Comparison of ENCODE assay signal across 8 mouse cellular contexts in the genomic region with DNA sequence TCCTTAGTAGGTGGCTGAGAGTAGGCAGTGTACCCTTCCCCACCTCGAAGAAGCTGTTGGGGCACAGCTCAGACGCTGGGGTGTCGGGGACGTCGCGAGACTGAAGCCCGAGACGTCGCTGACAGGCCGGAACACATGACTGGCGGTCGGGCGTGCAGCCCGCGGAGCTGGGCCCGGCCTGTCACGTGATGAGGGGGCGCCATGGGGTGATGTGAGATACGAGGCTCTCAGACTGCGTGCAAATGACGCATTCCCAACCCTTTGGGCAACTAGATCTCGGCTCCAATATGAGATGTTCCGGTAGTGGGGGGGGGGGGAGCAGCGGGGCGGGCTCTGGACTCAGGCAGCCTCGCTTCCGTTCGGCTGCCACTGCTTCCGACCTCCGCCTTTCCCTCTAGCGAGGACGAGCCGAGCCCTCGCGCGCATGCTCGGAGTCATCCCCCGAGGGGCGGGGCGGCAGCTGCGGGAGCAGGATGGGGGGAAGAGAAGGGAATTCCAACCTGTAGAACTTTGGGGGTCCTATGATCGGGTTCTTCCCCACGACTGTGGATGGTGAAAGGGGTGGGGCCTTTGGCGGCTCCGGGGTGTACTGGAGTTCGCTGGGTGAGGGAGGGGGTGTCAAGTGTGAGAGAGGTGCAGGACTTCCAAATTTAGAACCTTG. TPM values are rescaled to one million over a fixed set of nuclear protein-coding genes. Genes with fewer than 3 reads are reported as not detected.
A peak's percentile ranks its signal among the peaks of the same experiment; 100 is the strongest.
DNase-seq lines count a peak whose midpoint lies in the region; ATAC-seq and TF ChIP-seq lines count a peak whose summit lies in the region.

No protein-coding gene starts in this region.

- peak; percentile 94 for DNase-seq in 3134 (ENCODE audit: extremely low read depth, insufficient read length, low spot score)
- DNase-seq in adrenal gland, postnatal 36 days = peak; percentile 96 to 97
- DNase-seq in heart, adult 2 months = peak; percentile 95 to 96
- peak; percentile 89 to 93 for DNase-seq in kidney, adult 8-10 months
- DNase-seq in spleen, postnatal 10 days (ENCODE audit: low spot score in 2 of 2) = peak; percentile 80 to 91

- intact Hi-C loops in heart, adult 2 months (cut with DNase I) = loop anchor here (1.0 kb wide), 1 partner anchor 41 kb away; a partner anchor contains a TSS

- peak overlapping the region; percentile 81 for H3K9ac ChIP-seq in embryonic facial prominence, embryonic 13.5 days
- peak overlapping the region; percentile 76 for H3K9ac ChIP-seq in heart, adult 2 months (ENCODE audit: low read depth, low read length)
- peak overlapping the region; percentile 79 for H3K9ac ChIP-seq in limb, embryonic 13.5 days
- peak overlapping the region; percentile 74 for H3K9ac ChIP-seq in midbrain, embryonic 16.5 days (ENCODE audit: low read depth, low read length)

- WGBS in embryonic facial prominence, embryonic 13.5 days = under 1% methylated on average over 46 of the region's 46 CpGs
- 1% methylated on average over 46 of the region's 46 CpGs for WGBS in heart, adult 2 months
- WGBS in limb, embryonic 13.5 days = under 1% methylated on average over 46 of the region's 46 CpGs
- WGBS in midbrain, embryonic 16.5 days = under 1% methylated on average over 28 of the region's 46 CpGs

- H3K79me2 ChIP-seq in heart, adult 2 months (replicated peaks; ENCODE audit: control insufficient read depth, insufficient read depth, low read length) = no peaks in the 10 kb centered on the region

- H3K9me3 ChIP-seq in embryonic facial prominence, embryonic 13.5 days = no peaks in the 10 kb centered on the region
- no peaks in the 10 kb centered on the region for H3K9me3 ChIP-seq in limb, embryonic 13.5 days
- no peaks in the 10 kb centered on the region for H3K9me3 ChIP-seq in midbrain, embryonic 16.5 days (replicated peaks; ENCODE audit: control insufficient read depth, low read length, poor library complexity, severe bottlenecking)

- peak; percentile 92 for ATAC-seq in embryonic facial prominence, embryonic 13.5 days (ENCODE audit: insufficient number of reproducible peaks, insufficient read depth, low FRiP score, low TSS enrichment, low read depth)
- peak; percentile 91 for ATAC-seq in limb, embryonic 13.5 days (ENCODE audit: low FRiP score, low read depth)
- ATAC-seq in midbrain, embryonic 16.5 days = peak; percentile 95

- peak overlapping the region; percentile 93 for H3K27ac ChIP-seq in embryonic facial prominence, embryonic 13.5 days
- peak overlapping the region; percentile 87 for H3K27ac ChIP-seq in heart, adult 2 months
- H3K27ac ChIP-seq in limb, embryonic 13.5 days = peak overlapping the region; percentile 89
- H3K27ac ChIP-seq in midbrain, embryonic 16.5 days (ENCODE audit: low read length) = peak overlapping the region; percentile 88

- peaks cover 12% of the 10 kb centered on the region for H3K4me1 ChIP-seq in embryonic facial prominence, embryonic 13.5 days
- H3K4me1 ChIP-seq in heart, adult 2 months (ENCODE audit: control insufficient read depth, insufficient read depth, low read length) = peaks cover 2% of the 10 kb centered on the region; the same call in 1 of the 2 replicates
- peaks cover 14% of the 10 kb centered on the region for H3K4me1 ChIP-seq in limb, embryonic 13.5 days
- peaks cover 14% of the 10 kb centered on the region; the same call in 1 of the 2 replicates for H3K4me1 ChIP-seq in midbrain, embryonic 16.5 days (ENCODE audit: control insufficient read depth, insufficient read depth, low read length)

- no peaks in the 10 kb centered on the region for H3K27me3 ChIP-seq in embryonic facial prominence, embryonic 13.5 days
- H3K27me3 ChIP-seq in heart, adult 2 months (ENCODE audit: control insufficient read depth, insufficient read depth, low read length) = no peaks in the 10 kb centered on the region
- no peaks in the 10 kb centered on the region for H3K27me3 ChIP-seq in limb, embryonic 13.5 days
- no peaks in the 10 kb centered on the region for H3K27me3 ChIP-seq in midbrain, embryonic 16.5 days (ENCODE audit: control insufficient read depth, insufficient read depth, low read depth, low read length)

- TF ChIP-seq EP300 in heart, adult 2 months (IDR thresholded peaks at IDR 0.05; ENCODE audit: insufficient read depth, low read depth, low read length) = peak; percentile 40

- peak overlapping the region; percentile 83 for H3K4me3 ChIP-seq in embryonic facial prominence, embryonic 13.5 days
- H3K4me3 ChIP-seq in heart, adult 2 months = peak overlapping the region; percentile 74
- H3K4me3 ChIP-seq in limb, embryonic 13.5 days = peak overlapping the region; percentile 84
- H3K4me3 ChIP-seq in midbrain, embryonic 16.5 days (ENCODE audit: low read depth, low read length) = peak overlapping the region; percentile 55

- peaks cover 21% of the 10 kb centered on the region for H3K36me3 ChIP-seq in embryonic facial prominence, embryonic 13.5 days
- peaks cover 3% of the 10 kb centered on the region for H3K36me3 ChIP-seq in heart, adult 2 months (ENCODE audit: control insufficient read depth, insufficient read depth, low read length)
- peaks cover 29% of the 10 kb centered on the region for H3K36me3 ChIP-seq in limb, embryonic 13.5 days
- no peaks in the 10 kb centered on the region for H3K36me3 ChIP-seq in midbrain, embryonic 16.5 days (ENCODE audit: control insufficient read depth, insufficient read depth, low read length)

- TF ChIP-seq CTCF in heart, adult 2 months (IDR thresholded peaks at IDR 0.05) = no peak

- H3K4me2 ChIP-seq in embryonic facial prominence, embryonic 13.5 days = peak overlapping the region; percentile 94
- H3K4me2 ChIP-seq in limb, embryonic 13.5 days (replicated peaks) = peak overlapping the region; percentile 79
- peak overlapping the region; percentile 98 for H3K4me2 ChIP-seq in midbrain, embryonic 16.5 days (ENCODE audit: low read length)

- TF ChIP-seq POLR2A in heart, adult 2 months (IDR thresholded peaks at IDR 0.05; ENCODE audit: insufficient read depth, low read depth, low read length) = peak; percentile 85

RNA-seq across cellular contexts. Expression of a gene that starts 17.1 kb away (rescaled TPM):
- total RNA-seq in adrenal gland, postnatal 36 days (2021) = 1 to 10 TPM; 4.4 to 4.5 TPM
- 7.4 and 8.7 TPM in 2 replicates for polyA plus RNA-seq in embryonic facial prominence, embryonic 13.5 days (2015; fragmentation: Nextera tagmentation; extraction: Ambion mirVana)
- 1 to 10 TPM in 1 of 2 experiments, under 1 TPM in 1; 0.77 to 1.1 TPM for total RNA-seq in heart, adult 2 months (2021)
- 3.8 and 4.0 TPM in 2 replicates for polyA plus RNA-seq in heart, adult 2 months (2012; rRNA removed)
- 7.7 and 8.1 TPM in 2 replicates for polyA plus RNA-seq in limb, embryonic 13.5 days (2015; fragmentation: Nextera tagmentation; extraction: Ambion mirVana)
- 66.5 and 82.2 TPM in 2 replicates for polyA plus RNA-seq in midbrain, embryonic 16.5 days (2015; fragmentation: Nextera tagmentation; extraction: Ambion mirVana)

RNA-seq across cellular contexts. Expression of a gene that starts 17.4 kb away (rescaled TPM):
- total RNA-seq in adrenal gland, postnatal 36 days (2021) = 100 to 1,000 TPM in 1 of 2 experiments, 10 to 100 TPM in 1; 92.5 to 108 TPM
- 61.0 and 73.1 TPM in 2 replicates for polyA plus RNA-seq in embryonic facial prominence, embryonic 13.5 days (2015; fragmentation: Nextera tagmentation; extraction: Ambion mirVana)
- total RNA-seq in heart, adult 2 months (2021) = 10 to 100 TPM; 68.4 to 71.9 TPM
- 79.3 and 83.0 TPM in 2 replicates for polyA plus RNA-seq in heart, adult 2 months (2012; rRNA removed)
- 53.2 and 55.6 TPM in 2 replicates for polyA plus RNA-seq in limb, embryonic 13.5 days (2015; fragmentation: Nextera tagmentation; extraction: Ambion mirVana)
- 18.3 and 19.7 TPM in 2 replicates for polyA plus RNA-seq in midbrain, embryonic 16.5 days (2015; fragmentation: Nextera tagmentation; extraction: Ambion mirVana)

RNA-seq across cellular contexts. Expression of a gene that starts 34.6 kb away (rescaled TPM):
- 10 to 100 TPM; 30.0 to 31.2 TPM for total RNA-seq in adrenal gland, postnatal 36 days (2021)
- 11.4 and 12.3 TPM in 2 replicates for polyA plus RNA-seq in embryonic facial prominence, embryonic 13.5 days (2015; fragmentation: Nextera tagmentation; extraction: Ambion mirVana)
- 10 to 100 TPM; 17.7 to 18.9 TPM for total RNA-seq in heart, adult 2 months (2021)
- polyA plus RNA-seq in heart, adult 2 months (2012; rRNA removed) = 8.0 and 11.8 TPM in 2 replicates
- polyA plus RNA-seq in limb, embryonic 13.5 days (2015; fragmentation: Nextera tagmentation; extraction: Ambion mirVana) = 10.5 and 11.6 TPM in 2 replicates
- polyA plus RNA-seq in midbrain, embryonic 16.5 days (2015; fragmentation: Nextera tagmentation; extraction: Ambion mirVana) = 8.3 and 10.6 TPM in 2 replicates

RNA-seq across cellular contexts. Expression of a gene that starts 35.2 kb away (rescaled TPM):
- total RNA-seq in adrenal gland, postnatal 36 days (2021) = 1 to 10 TPM; 6.3 to 7.7 TPM
- polyA plus RNA-seq in embryonic facial prominence, embryonic 13.5 days (2015; fragmentation: Nextera tagmentation; extraction: Ambion mirVana) = 24.9 and 28.2 TPM in 2 replicates
- total RNA-seq in heart, adult 2 months (2021) = 1 to 10 TPM; 3.4 to 4.1 TPM
- polyA plus RNA-seq in heart, adult 2 months (2012; rRNA removed) = 2.2 and 2.7 TPM in 2 replicates
- polyA plus RNA-seq in limb, embryonic 13.5 days (2015; fragmentation: Nextera tagmentation; extraction: Ambion mirVana) = 23.0 and 24.4 TPM in 2 replicates
- 37.8 and 38.8 TPM in 2 replicates for polyA plus RNA-seq in midbrain, embryonic 16.5 days (2015; fragmentation: Nextera tagmentation; extraction: Ambion mirVana)

RNA-seq across cellular contexts. Expression of a gene that starts 41.1 kb away (rescaled TPM):
- total RNA-seq in adrenal gland, postnatal 36 days (2021) = 10 to 100 TPM; 30.0 to 53.3 TPM
- 15.0 and 15.2 TPM in 2 replicates for polyA plus RNA-seq in embryonic facial prominence, embryonic 13.5 days (2015; fragmentation: Nextera tagmentation; extraction: Ambion mirVana)
- 10 to 100 TPM in 1 of 2 experiments, 1 to 10 TPM in 1; 9.8 to 12.9 TPM for total RNA-seq in heart, adult 2 months (2021)
- polyA plus RNA-seq in heart, adult 2 months (2012; rRNA removed) = 37.0 and 45.0 TPM in 2 replicates
- polyA plus RNA-seq in limb, embryonic 13.5 days (2015; fragmentation: Nextera tagmentation; extraction: Ambion mirVana) = 11.2 and 11.3 TPM in 2 replicates
- polyA plus RNA-seq in midbrain, embryonic 16.5 days (2015; fragmentation: Nextera tagmentation; extraction: Ambion mirVana) = 8.4 and 10.3 TPM in 2 replicates

Comparison
In these comparisons a context has a peak if more than half of its experiments do, and no peak if none do; other contexts are left out.
1. Peak in every context shown above with its lines: DNase-seq, ATAC-seq, H3K4me3 ChIP-seq and H3K27ac ChIP-seq.